Mouse (Mus musculus): ENCODE results near the gene Zbtb34. TPM values are rescaled to one million over a fixed set of nuclear protein-coding genes. Genes with fewer than 3 reads are reported as not detected.

Gene Zbtb34
- polyA plus RNA-seq, 1 experiment from 2014 or later: 4.5 TPM

DNA sequence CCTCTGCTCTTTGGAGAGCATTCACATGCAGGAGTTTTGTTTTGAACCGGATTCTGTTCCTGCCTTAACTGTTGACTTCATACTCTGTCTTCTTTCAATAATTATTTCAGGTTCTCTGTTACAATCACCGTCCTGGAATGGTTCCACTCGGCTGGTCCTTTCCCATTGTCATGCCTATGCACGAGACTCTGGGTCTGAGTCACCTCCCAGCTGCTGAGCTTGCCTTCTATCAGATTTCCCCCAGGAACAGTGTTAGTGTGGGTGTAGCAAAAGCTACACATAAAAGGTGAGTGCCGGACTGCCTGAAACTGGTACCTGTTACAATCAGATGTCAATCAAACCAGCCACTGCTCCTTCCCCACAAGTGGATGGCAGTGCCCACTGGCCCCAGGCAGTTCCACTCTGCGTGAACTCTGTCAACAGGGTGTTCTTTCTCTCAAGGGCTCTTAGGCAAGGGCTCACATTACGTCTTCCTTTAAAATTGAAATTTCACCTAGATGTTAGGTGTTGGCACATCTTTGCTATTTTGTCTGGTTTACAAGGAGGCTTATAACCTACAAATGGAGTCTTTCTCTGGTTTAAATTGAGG is 73.8 kb downstream of the Zbtb34 start:
- no peak for TF ChIP-seq EP300 (IDR thresholded peaks at IDR 0.05)
- H3K36me3 ChIP-seq (ENCODE audit: insufficient read depth, low read length): no peaks in the 10 kb centered on the region

More for the DNA sequence above, 73.8 kb downstream of the Zbtb34 start:
- DNase-seq (ENCODE audit: low spot score) (peak; percentile 68), ATAC-seq (peak; percentile 80)
- no peak overlapping the region for H3K4me2 ChIP-seq (replicated peaks; ENCODE audit: low read depth, low read length)
- whole genome bisulfite sequencing: 73% methylated on average over 7 of the region's 7 CpGs
- H3K9ac ChIP-seq (replicated peaks; ENCODE audit: low read depth): no peak overlapping the region
- H3K27ac ChIP-seq (ENCODE audit: low read length): no peak overlapping the region
- no peaks in the 10 kb centered on the region for H3K27me3 ChIP-seq (replicated peaks; ENCODE audit: insufficient read depth, low read length)
- no peaks in the 10 kb centered on the region for H3K9me3 ChIP-seq (ENCODE audit: low read length)
- H3K4me3 ChIP-seq (ENCODE audit: low read depth, low read length): no peak overlapping the region
- no peaks in the 10 kb centered on the region for H3K4me1 ChIP-seq (ENCODE audit: insufficient read depth, low read depth, low read length)

Small RNAs within 50 kb of the gene (microRNA-seq; reads per million reads assigned to microRNA genes)
- gene Gm25998: not detected

Other genes starting within 250 kb of the Zbtb34 start
- gene Angptl2, start 215.3 kb downstream of the Zbtb34 start, polyA plus RNA-seq (2015; fragmentation: Nextera tagmentation; extraction: Ambion mirVana): 28.6 and 33.8 TPM in 2 replicates
- 1.8 and 2.2 TPM in 2 replicates for gene Ralgps1, start 59.8 kb downstream of the Zbtb34 start, polyA plus RNA-seq (2015; fragmentation: Nextera tagmentation; extraction: Ambion mirVana)
- gene Zbtb43, start 37.2 kb upstream of the Zbtb34 start, polyA plus RNA-seq (2015; fragmentation: Nextera tagmentation; extraction: Ambion mirVana): 11.4 and 12.0 TPM in 2 replicates
- gene Lmx1b, start 209.2 kb upstream of the Zbtb34 start, polyA plus RNA-seq (2015; fragmentation: Nextera tagmentation; extraction: Ambion mirVana): not detected in 2 replicates